Mouse (Mus musculus) neural tube, embryonic 15.5 days (tissue): ENCODE results near the gene Pak1. TPM values are rescaled to one million over a fixed set of nuclear protein-coding genes. Genes with fewer than 3 reads are reported as not detected.

Source experiments
- ATAC-seq: fragments of 200-750 bp; cut with Nextera tagmentation; 2 replicates; pipeline ENCODE4 v1.8.0; 2017; ENCODE audit warnings: mild to moderate bottlenecking, moderate TSS enrichment, moderate library complexity; ENCODE audit not compliant: low FRiP score
- H3K27ac ChIP-seq: fragments of 300-500 bp; sonication (generic); replicated peaks from 2 replicates; pipeline ENCODE4 v1.5.1; 2015; ENCODE audit warnings: mild to moderate bottlenecking, inconsistent platforms
- H3K27me3 ChIP-seq: fragments of 300-500 bp; sonication (generic); replicated peaks from 2 replicates; pipeline ENCODE4 v1.6.1; 2015; ENCODE audit warnings: inconsistent platforms
- H3K36me3 ChIP-seq: fragments of 300-500 bp; sonication (generic); 2 replicates; pipeline ENCODE4 v1.6.1; 2015; ENCODE audit warnings: inconsistent platforms
- H3K4me1 ChIP-seq: fragments of 300-500 bp; sonication (generic); 2 replicates; pipeline ENCODE4 v1.6.1; 2015; ENCODE audit warnings: inconsistent platforms
- H3K4me2 ChIP-seq: fragments of 300-500 bp; sonication (generic); 2 replicates; pipeline ENCODE4 v1.6.1; 2015; ENCODE audit warnings: inconsistent platforms, mild to moderate bottlenecking, moderate library complexity
- H3K4me3 ChIP-seq: fragments of 300-500 bp; sonication (generic); replicated peaks from 2 replicates; pipeline ENCODE4 v1.5.1; 2015; ENCODE audit warnings: mild to moderate bottlenecking, inconsistent platforms
- H3K9ac ChIP-seq: fragments of 300-500 bp; sonication (generic); replicated peaks from 2 replicates; pipeline ENCODE4 v1.6.1; 2015; ENCODE audit warnings: mild to moderate bottlenecking, inconsistent platforms
- H3K9me3 ChIP-seq: fragments of 300-500 bp; sonication (generic); replicated peaks from 2 replicates; pipeline ENCODE4 v1.6.1; 2016; ENCODE audit warnings: inconsistent platforms
- WGBS: fragments of 180-500 bp; shearing (Covaris S2); methylation state at CpG from one replicate; pipeline ENCODE4 v1.1.7; 2015; ENCODE audit warnings: mixed read lengths; 5-methylcytosine and 5-hydroxymethylcytosine counted together
- polyA plus RNA-seq: library from polyadenylated mRNA; unstranded; fragments of >200 nt; fragmentation: Nextera tagmentation; extraction: Ambion mirVana; gene quantifications from 2 replicates; pipeline ENCODE4 v1.2.1, GENCODE M21; 2015

Pak1 gene
- polyA plus RNA-seq, 1 experiment from 2014 or later = 134 TPM

- peaks cover 11% of the 10 kb centered on the region for H3K36me3 ChIP-seq
- no peak overlapping the region for H3K4me3 ChIP-seq
- H3K27me3 ChIP-seq = no peaks in the 10 kb centered on the region
- no peak overlapping the region for H3K27ac ChIP-seq
- H3K9ac ChIP-seq = no peak overlapping the region
- no peak overlapping the region for H3K4me2 ChIP-seq
- H3K4me1 ChIP-seq = 0 out of 2 replicates have a peak, but pooled peaks cover 3% of the 10 kb centered on the region
- no peak for ATAC-seq
- WGBS = 86% methylated on average over 5 of the region's 5 CpGs
- H3K9me3 ChIP-seq = no peaks in the 10 kb centered on the region
These were observed 79.5 kb downstream of the Pak1 start for GRCm38 (mm10) chr7:97867866-97868265.

GRCm38 (mm10) chr7:97868766-97869165, 80.4 kb downstream of the Pak1 start:
- Histone ChIP-seq H3K4me1 (0 out of 2 replicates have a peak, but pooled peaks cover 3% of the 10 kb centered on the region), H3K9me3 (no peaks in the 10 kb centered on the region), H3K27ac (no peak overlapping the region), H3K9ac (no peak overlapping the region), H3K36me3 (peaks cover 11% of the 10 kb centered on the region), H3K27me3 (no peaks in the 10 kb centered on the region), H3K4me3 (no peak overlapping the region), H3K4me2 (no peak overlapping the region)
- ATAC-seq = no peak
- 86% methylated on average over 1 of the region's 1 CpGs for WGBS

- WGBS = 72% methylated on average over 4 of the region's 4 CpGs
- ATAC-seq = no peak
- no peak overlapping the region; the same call in 1 of the 2 replicates for H3K27ac ChIP-seq
- H3K9me3 ChIP-seq = no peaks in the 10 kb centered on the region
- no peak overlapping the region for H3K9ac ChIP-seq
- H3K4me3 ChIP-seq = no peak overlapping the region
- no peak overlapping the region for H3K4me2 ChIP-seq
- H3K27me3 ChIP-seq = no peaks in the 10 kb centered on the region
- 0 out of 2 replicates have a peak, but pooled peaks cover 3% of the 10 kb centered on the region for H3K4me1 ChIP-seq
- H3K36me3 ChIP-seq = peaks cover 4% of the 10 kb centered on the region; the same call in 1 of the 2 replicates
These were observed 84.1 kb downstream of the Pak1 start for GRCm38 (mm10) chr7:97872396-97872795.

GRCm38 (mm10) chr7:97873317-97873716, 85.0 kb downstream of the Pak1 start:
- no peak overlapping the region for H3K27ac ChIP-seq
- H3K4me3 ChIP-seq = no peak overlapping the region
- no peaks in the 10 kb centered on the region for H3K9me3 ChIP-seq
- H3K27me3 ChIP-seq = no peaks in the 10 kb centered on the region
- no peak overlapping the region for H3K4me2 ChIP-seq
- H3K9ac ChIP-seq = no peak overlapping the region
- 0 out of 2 replicates have a peak, but pooled peaks cover 3% of the 10 kb centered on the region for H3K4me1 ChIP-seq
- H3K36me3 ChIP-seq = peaks cover 4% of the 10 kb centered on the region; the same call in 1 of the 2 replicates
- ATAC-seq = no peak

- WGBS = 92% methylated on average over 7 of the region's 7 CpGs
- Histone ChIP-seq H3K4me3 (no peak overlapping the region), H3K4me1 (no peaks in the 10 kb centered on the region), H3K9ac (no peak overlapping the region), H3K36me3 (no peaks in the 10 kb centered on the region), H3K27ac (no peak overlapping the region), H3K4me2 (no peak overlapping the region), H3K9me3 (no peaks in the 10 kb centered on the region), H3K27me3 (no peaks in the 10 kb centered on the region)
- no peak for ATAC-seq
These were observed 89.7 kb downstream of the Pak1 start for GRCm38 (mm10) chr7:97877846-97878538.

GRCm38 (mm10) chr7:97911646-97912045, 123.3 kb downstream of the Pak1 start:
- Histone ChIP-seq H3K27me3 (no peaks in the 10 kb centered on the region), H3K4me3 (no peak overlapping the region), H3K36me3 (peaks cover 47% of the 10 kb centered on the region), H3K9ac (no peak overlapping the region), H3K4me1 (no peaks in the 10 kb centered on the region), H3K27ac (no peak overlapping the region), H3K4me2 (no peak overlapping the region), H3K9me3 (no peaks in the 10 kb centered on the region)
- 86% methylated on average over 3 of the region's 3 CpGs for WGBS
- ATAC-seq = no peak

GRCm38 (mm10) chr7:97914833-97915516, 126.6 kb downstream of the Pak1 start:
- Histone ChIP-seq H3K4me1 (no peaks in the 10 kb centered on the region), H3K27me3 (no peaks in the 10 kb centered on the region), H3K9ac (no peak overlapping the region), H3K27ac (no peak overlapping the region), H3K36me3 (peaks cover 25% of the 10 kb centered on the region), H3K4me2 (no peak overlapping the region), H3K4me3 (no peak overlapping the region), H3K9me3 (no peaks in the 10 kb centered on the region)
- no peak for ATAC-seq
- WGBS = 67% methylated on average over 2 of the region's 2 CpGs

GRCm38 (mm10) chr7:97919742-97920141, 131.4 kb downstream of the Pak1 start, which contains the start of gene Gdpd4:
TSS of gene Gdpd4 (plus strand) at chr7:97919955.
- ATAC-seq = no peak
- no peaks in the 10 kb centered on the region for H3K9me3 ChIP-seq
- 86% methylated on average over 12 of the region's 12 CpGs for WGBS
- no peak within 1 kb of the TSS for H3K9ac ChIP-seq
- H3K27me3 ChIP-seq = no peaks in the 10 kb centered on the region
- no peak within 1 kb of the TSS for H3K27ac ChIP-seq
- no peaks in the 10 kb centered on the region for H3K36me3 ChIP-seq
- H3K4me3 ChIP-seq = no peak within 1 kb of the TSS
- H3K4me1 ChIP-seq = no peaks in the 10 kb centered on the region
- H3K4me2 ChIP-seq = no peak within 1 kb of the TSS

GRCm38 (mm10) chr7:97925819-97926218, 137.5 kb downstream of the Pak1 start:
- WGBS = 79% methylated on average over 1 of the region's 1 CpGs
- no peak overlapping the region for H3K4me2 ChIP-seq
- H3K27me3 ChIP-seq = no peaks in the 10 kb centered on the region
- H3K9ac ChIP-seq = no peak overlapping the region
- ATAC-seq = no peak
- no peaks in the 10 kb centered on the region for H3K9me3 ChIP-seq
- no peaks in the 10 kb centered on the region for H3K4me1 ChIP-seq
- H3K27ac ChIP-seq = no peak overlapping the region
- H3K4me3 ChIP-seq = no peak overlapping the region
- no peaks in the 10 kb centered on the region for H3K36me3 ChIP-seq

- Histone ChIP-seq H3K27ac (no peak overlapping the region), H3K36me3 (no peaks in the 10 kb centered on the region), H3K4me1 (no peaks in the 10 kb centered on the region), H3K4me2 (no peak overlapping the region), H3K9me3 (no peaks in the 10 kb centered on the region), H3K27me3 (no peaks in the 10 kb centered on the region), H3K4me3 (no peak overlapping the region), H3K9ac (no peak overlapping the region)
- WGBS = 86% methylated on average over 5 of the region's 5 CpGs
- no peak for ATAC-seq
These were observed 138.6 kb downstream of the Pak1 start for GRCm38 (mm10) chr7:97926978-97927377.

- H3K36me3 ChIP-seq = no peaks in the 10 kb centered on the region
- H3K4me1 ChIP-seq = no peaks in the 10 kb centered on the region
- no peaks in the 10 kb centered on the region for H3K27me3 ChIP-seq
- 90% methylated on average over 1 of the region's 1 CpGs for WGBS
- H3K9me3 ChIP-seq = no peaks in the 10 kb centered on the region
- no peak overlapping the region for H3K27ac ChIP-seq
- ATAC-seq = no peak
- no peak overlapping the region for H3K4me2 ChIP-seq
- H3K9ac ChIP-seq = no peak overlapping the region
- H3K4me3 ChIP-seq = no peak overlapping the region
These were observed 156.1 kb downstream of the Pak1 start for GRCm38 (mm10) chr7:97944485-97944884.
